Mouse (Mus musculus) large intestine, adult 2 months (tissue): ENCODE measurements around the gene Ppp1r27. TPM values are rescaled to one million over a fixed set of nuclear protein-coding genes. Genes with fewer than 3 reads are reported as not detected.

Source experiments
- DNase-seq: peaks from one replicate; pipeline ENCODE4 v3.0.0-alpha.2; 2012; ENCODE audit warnings: low read depth, low spot score
- WGBS: fragments of 180-500 bp; shearing (Covaris S2); methylation state at CpG from one replicate; pipeline ENCODE4 v1.1.7; 2018; 5-methylcytosine and 5-hydroxymethylcytosine counted together
- polyA plus RNA-seq: library from polyadenylated mRNA; depleted of rRNA; stranded (reverse); fragments of >200 nt; gene quantifications from 2 replicates; pipeline ENCODE4 v1.2.3, GENCODE M21; 2012

The Ppp1r27 gene
- polyA plus RNA-seq, 1 experiment: not detected

GRCm38 (mm10) chr11:120549986-120550809 lies 734 bp downstream of the Ppp1r27 start:
- 57% methylated on average over 11 of the region's 11 CpGs for WGBS
- no peak for DNase-seq

- no peak for DNase-seq
- under 1% methylated on average over 63 of the region's 87 CpGs for WGBS
These were observed 1.6 kb downstream of the Ppp1r27 start, which contains the start of gene Mcrip1 for GRCm38 (mm10) chr11:120549168-120549945. Mcrip1 (minus strand) TSS chr11:120549727.

GRCm38 (mm10) chr11:120548786-120549167 lies 2.2 kb downstream of the Ppp1r27 start:
- WGBS: 2% methylated on average over 7 of the region's 7 CpGs
- no peak for DNase-seq

- WGBS: 67% methylated on average over 3 of the region's 3 CpGs
- no peak for DNase-seq
These were observed 2.7 kb downstream of the Ppp1r27 start for GRCm38 (mm10) chr11:120548214-120548613.

- 50% methylated on average over 2 of the region's 2 CpGs for WGBS
- DNase-seq: no peak
These were observed 3.5 kb downstream of the Ppp1r27 start for GRCm38 (mm10) chr11:120547469-120547868.

- WGBS: 91% methylated on average over 3 of the region's 3 CpGs
- DNase-seq: no peak
These were observed 5.0 kb downstream of the Ppp1r27 start for GRCm38 (mm10) chr11:120545964-120546363.

- DNase-seq: no peak
- 81% methylated on average over 6 of the region's 6 CpGs for WGBS
These were observed 8.6 kb downstream of the Ppp1r27 start for GRCm38 (mm10) chr11:120542376-120542775.

- 74% methylated on average over 4 of the region's 4 CpGs for WGBS
- DNase-seq: no peak
These were observed 9.0 kb downstream of the Ppp1r27 start for GRCm38 (mm10) chr11:120541907-120542306.

- no peak for DNase-seq
- 15% methylated on average over 10 of the region's 10 CpGs for WGBS
These were observed 11.5 kb downstream of the Ppp1r27 start for GRCm38 (mm10) chr11:120539285-120540014.

- DNase-seq: no peak
- 41% methylated on average over 8 of the region's 8 CpGs for WGBS
These were observed 12.0 kb downstream of the Ppp1r27 start for GRCm38 (mm10) chr11:120538955-120539284.

- WGBS: 12% methylated on average over 3 of the region's 3 CpGs
These were observed 12.4 kb downstream of the Ppp1r27 start for GRCm38 (mm10) chr11:120538485-120538884.

GRCm38 (mm10) chr11:120535804-120536203 lies 15.1 kb downstream of the Ppp1r27 start:
- DNase-seq: no peak
- 77% methylated on average over 3 of the region's 3 CpGs for WGBS

More at GRCm38 (mm10) chr11:120538485-120538884, 12.4 kb downstream of the Ppp1r27 start:
- no peak for DNase-seq

- DNase-seq: no peak
- 87% methylated on average over 3 of the region's 3 CpGs for WGBS
These were observed 15.8 kb downstream of the Ppp1r27 start for GRCm38 (mm10) chr11:120535145-120535544.

GRCm38 (mm10) chr11:120534093-120534492 lies 16.8 kb downstream of the Ppp1r27 start:
- 74% methylated on average over 8 of the region's 8 CpGs for WGBS
- DNase-seq: no peak

GRCm38 (mm10) chr11:120531646-120532045 lies 19.3 kb downstream of the Ppp1r27 start:
- 30% methylated on average over 9 of the region's 9 CpGs for WGBS
- no peak for DNase-seq

- 11% methylated on average over 57 of the region's 62 CpGs for WGBS
- DNase-seq: no peak
These were observed 20.6 kb downstream of the Ppp1r27 start, which contains the start of gene Gcgr for GRCm38 (mm10) chr11:120530085-120530964. Gcgr (plus strand) TSS chr11:120530699.

- no peak for DNase-seq
- WGBS: 73% methylated on average over 4 of the region's 4 CpGs
These were observed 22.0 kb downstream of the Ppp1r27 start for GRCm38 (mm10) chr11:120528903-120529302.

GRCm38 (mm10) chr11:120527690-120528354 lies 23.1 kb downstream of the Ppp1r27 start:
- WGBS: 77% methylated on average over 9 of the region's 9 CpGs
- no peak for DNase-seq

GRCm38 (mm10) chr11:120525959-120526358 lies 25.0 kb downstream of the Ppp1r27 start:
- no peak for DNase-seq
- 83% methylated on average over 2 of the region's 2 CpGs for WGBS
